Mouse (Mus musculus) heart, postnatal 36 days (tissue): Measurements from ENCODE around the gene Frat2. TPM values are rescaled to one million over a fixed set of nuclear protein-coding genes. Genes with fewer than 3 reads are reported as not detected.

Source experiments
- DNase-seq, 2 experiments: peaks; one replicate each; pipeline ENCODE4 v3.0.0; 2021 to 2022
- intact Hi-C: fragments of 180-260 bp; cut with DNase I; formaldehyde crosslinking; loops from one replicate; pipeline ENCODE4 v1.15.1; 2025
- total RNA-seq, 2 experiments: library from RNA; stranded (reverse); gene quantifications; 2 replicates each; pipeline ENCODE4 v1.2.3; 2021

The Frat2 gene
- total RNA-seq, 2 experiments from 2014 or later, result 5.0 to 7.7 TPM

- DNase-seq, result no peak
- intact Hi-C loops, result no loop called here
These were observed 19.0 kb downstream of the Frat2 start for GRCm38 (mm10) chr19:41828941-41829340.

GRCm38 (mm10) chr19:41826529-41826928 lies 21.4 kb downstream of the Frat2 start:
- intact Hi-C loops, result no loop called here
- no peak for DNase-seq

- intact Hi-C loops, result no loop called here
- no peak for DNase-seq
These were observed 23.0 kb downstream of the Frat2 start for GRCm38 (mm10) chr19:41824950-41825349.

GRCm38 (mm10) chr19:41822589-41822988 lies 25.3 kb downstream of the Frat2 start:
- intact Hi-C loops, result no loop called here
- no peak for DNase-seq

GRCm38 (mm10) chr19:41821436-41821835 lies 26.5 kb downstream of the Frat2 start:
- intact Hi-C loops, result no loop called here

GRCm38 (mm10) chr19:41818749-41819148 lies 29.2 kb downstream of the Frat2 start:
- no peak for DNase-seq
- intact Hi-C loops, result no loop called here

More at GRCm38 (mm10) chr19:41821436-41821835, 26.5 kb downstream of the Frat2 start:
- no peak for DNase-seq

- DNase-seq, result peak in 1 of 2 experiments; percentile 3
These were observed 30.6 kb downstream of the Frat2 start for GRCm38 (mm10) chr19:41817325-41817724.

GRCm38 (mm10) chr19:41816915-41817314 lies 31.0 kb downstream of the Frat2 start:
- intact Hi-C loops, result no loop called here
- DNase-seq, result no peak

More at GRCm38 (mm10) chr19:41817325-41817724, 30.6 kb downstream of the Frat2 start:
- intact Hi-C loops, result no loop called here

- intact Hi-C loops, result no loop called here
- no peak for DNase-seq
These were observed 31.5 kb downstream of the Frat2 start for GRCm38 (mm10) chr19:41816410-41816809.

GRCm38 (mm10) chr19:41813374-41813773 lies 34.6 kb downstream of the Frat2 start:
- intact Hi-C loops, result no loop called here
- DNase-seq, result no peak

- peak in 1 of 2 experiments; percentile 20 for DNase-seq
- intact Hi-C loops, result no loop called here
These were observed 35.4 kb downstream of the Frat2 start for GRCm38 (mm10) chr19:41812525-41812924.

GRCm38 (mm10) chr19:41810074-41810473 lies 37.9 kb downstream of the Frat2 start:
- intact Hi-C loops, result no loop called here
- DNase-seq, result no peak

- intact Hi-C loops, result no loop called here
These were observed 39.8 kb downstream of the Frat2 start for GRCm38 (mm10) chr19:41808104-41808634.

GRCm38 (mm10) chr19:41807497-41807896 lies 40.4 kb downstream of the Frat2 start:
- intact Hi-C loops, result no loop called here
- DNase-seq, result no peak

More at GRCm38 (mm10) chr19:41808104-41808634, 39.8 kb downstream of the Frat2 start:
- no peak for DNase-seq

GRCm38 (mm10) chr19:41805831-41806230 lies 42.1 kb downstream of the Frat2 start:
- intact Hi-C loops, result no loop called here

GRCm38 (mm10) chr19:41803322-41803721 lies 44.6 kb downstream of the Frat2 start:
- intact Hi-C loops, result no loop called here
- DNase-seq, result no peak

More at GRCm38 (mm10) chr19:41805831-41806230, 42.1 kb downstream of the Frat2 start:
- DNase-seq, result no peak

GRCm38 (mm10) chr19:41801742-41802369 lies 46.1 kb downstream of the Frat2 start, which contains the start of gene Arhgap19:
Gene Arhgap19, minus strand, starts transcription at chr19:41802047.
- intact Hi-C loops, result loop anchor here (2.0 kb wide), 1 partner anchor 47 kb away; the partner anchor contains the start of gene Frat2

GRCm38 (mm10) chr19:41800986-41801741 lies 46.8 kb downstream of the Frat2 start:
- intact Hi-C loops, result loop anchor here (2.0 kb wide), 1 partner anchor 48 kb away; the partner anchor contains the start of gene Frat2
- no peak for DNase-seq

More at GRCm38 (mm10) chr19:41801742-41802369, 46.1 kb downstream of the Frat2 start, which contains the start of gene Arhgap19:
- peak; percentile 88 to 89 for DNase-seq

GRCm38 (mm10) chr19:41800451-41800850 lies 47.5 kb downstream of the Frat2 start:
- intact Hi-C loops, result loop anchor here (2.0 kb wide), 1 partner anchor 48 kb away; the partner anchor contains the start of gene Frat2
- no peak for DNase-seq

- intact Hi-C loops, result no loop called here
- no peak for DNase-seq
These were observed 50.4 kb downstream of the Frat2 start for GRCm38 (mm10) chr19:41797536-41797935.

GRCm38 (mm10) chr19:41796789-41797327 lies 51.1 kb downstream of the Frat2 start:
- intact Hi-C loops, result no loop called here

More at GRCm38 (mm10) chr19:41796789-41797327, 51.1 kb downstream of the Frat2 start:
- DNase-seq, result no peak
